Mouse (Mus musculus): ENCODE data around the gene Cacna1f.

Cacna1f gene

GRCm38 (mm10) chrX:7678986-7679385 is 72.1 kb downstream of the Cacna1f start:
- no peak for DNase-seq

GRCm38 (mm10) chrX:7679405-7680056 is 72.6 kb downstream of the Cacna1f start:
- peak; percentile 82 for DNase-seq

GRCm38 (mm10) chrX:7680057-7680412 is 73.2 kb downstream of the Cacna1f start:
- DNase-seq = no peak

- no peak for DNase-seq
Observed at GRCm38 (mm10) chrX:7680864-7681263, 74.0 kb downstream of the Cacna1f start, which contains the start of gene Magix. Magix (minus strand) TSS chrX:7681251.

Data from right cerebral cortex, postnatal 14 days (tissue).